In genomic region chr4:58985157-58985648, GRCm38 (mm10) we compare ENCODE assay signal across 8 mouse cellular contexts. TPM values are rescaled to one million over a fixed set of nuclear protein-coding genes. Genes with fewer than 3 reads are reported as not detected.
A peak's percentile ranks its signal among the peaks of the same experiment; 100 is the strongest.
DNase-seq lines count a peak whose midpoint lies in the region; ATAC-seq and TF ChIP-seq lines count a peak whose summit lies in the region.

No protein-coding gene starts in this region.

- no peak for TF ChIP-seq POLR2A in ES-Bruce4 (IDR thresholded peaks at IDR 0.05; ENCODE audit: insufficient read depth, low read length)

- H3K36me3 ChIP-seq in ES-Bruce4 (ENCODE audit: control insufficient read depth, insufficient read depth, low read length, poor library complexity, severe bottlenecking): peaks cover 5% of the 10 kb centered on the region; the same call in 1 of the 2 replicates
- 0 out of 2 replicates have a peak, but pooled peaks cover 12% of the 10 kb centered on the region for H3K36me3 ChIP-seq in embryonic facial prominence, embryonic 14.5 days (ENCODE audit: control insufficient read depth, insufficient read depth, low read length)
- H3K36me3 ChIP-seq in lung, postnatal 0 days (ENCODE audit: insufficient read depth, low read length): no peaks in the 10 kb centered on the region

- peaks cover 1% of the 10 kb centered on the region for H3K4me1 ChIP-seq in ES-Bruce4 (ENCODE audit: control insufficient read depth, insufficient read depth, low read length)
- no peaks in the 10 kb centered on the region for H3K4me1 ChIP-seq in embryonic facial prominence, embryonic 14.5 days (ENCODE audit: control insufficient read depth, insufficient read depth, low read length)
- no peaks in the 10 kb centered on the region for H3K4me1 ChIP-seq in lung, postnatal 0 days (ENCODE audit: insufficient read depth, low read depth, low read length)

- no peak overlapping the region for H3K4me2 ChIP-seq in embryonic facial prominence, embryonic 14.5 days (ENCODE audit: low read depth, low read length)
- H3K4me2 ChIP-seq in lung, postnatal 0 days (replicated peaks; ENCODE audit: low read depth, low read length): peak overlapping the region; percentile 6; the same call in 1 of the 2 replicates

- H3K27me3 ChIP-seq in ES-Bruce4 (ENCODE audit: control insufficient read depth, insufficient read depth, low read length, poor library complexity, severe bottlenecking): no peaks in the 10 kb centered on the region
- no peaks in the 10 kb centered on the region for H3K27me3 ChIP-seq in embryonic facial prominence, embryonic 14.5 days (replicated peaks; ENCODE audit: control insufficient read depth, insufficient read depth, low read length)
- no peaks in the 10 kb centered on the region for H3K27me3 ChIP-seq in lung, postnatal 0 days (replicated peaks; ENCODE audit: insufficient read depth, low read length)

- no peaks in the 10 kb centered on the region for H3K9me3 ChIP-seq in ES-Bruce4 (replicated peaks; ENCODE audit: control insufficient read depth, insufficient read depth, low read length, poor library complexity, severe bottlenecking)
- no peaks in the 10 kb centered on the region for H3K9me3 ChIP-seq in embryonic facial prominence, embryonic 14.5 days (ENCODE audit: control insufficient read depth, low read length)
- no peaks in the 10 kb centered on the region for H3K9me3 ChIP-seq in lung, postnatal 0 days (ENCODE audit: low read length)

- no peak for TF ChIP-seq EP300 in ES-Bruce4 (IDR thresholded peaks at IDR 0.05; ENCODE audit: insufficient read depth, low read depth, low read length)
- peak; percentile 25; the same call in 1 of the 2 replicates for TF ChIP-seq EP300 in lung, postnatal 0 days (IDR thresholded peaks at IDR 0.05)

- no peak overlapping the region for H3K4me3 ChIP-seq in ES-Bruce4 (ENCODE audit: low read depth, low read length)
- H3K4me3 ChIP-seq in embryonic facial prominence, embryonic 14.5 days (ENCODE audit: low read depth, low read length): no peak overlapping the region
- no peak overlapping the region for H3K4me3 ChIP-seq in lung, postnatal 0 days (ENCODE audit: low read depth, low read length)

- no peak overlapping the region for H3K27ac ChIP-seq in ES-Bruce4 (ENCODE audit: insufficient read depth, low read length)
- H3K27ac ChIP-seq in embryonic facial prominence, embryonic 14.5 days (replicated peaks; ENCODE audit: low read depth, low read length): no peak overlapping the region
- no peak overlapping the region for H3K27ac ChIP-seq in lung, postnatal 0 days (ENCODE audit: low read length)

- intact Hi-C loops in heart, postnatal 14 days (cut with DNase I): loop anchor here (1.0 to 10.0 kb wide), 3 partner anchors 14 to 350 kb away; no protein-coding TSS in a partner anchor

- peak; percentile 83 for DNase-seq in adrenal gland, postnatal 25 days
- peak; percentile 59 for DNase-seq in embryonic facial prominence, embryonic 14.5 days (ENCODE audit: low spot score)
- peak; percentile 77 to 83 for DNase-seq in heart, postnatal 14 days
- DNase-seq in layer of hippocampus, adult 9-10 months (ENCODE audit: low spot score): peak; percentile 55
- DNase-seq in lung, postnatal 0 days (ENCODE audit: low spot score): peak; percentile 86
- DNase-seq in right cerebral cortex, adult 18-20 months: peak; percentile 69
- DNase-seq in urinary bladder, adult 18-20 months (ENCODE audit: low spot score in 2 of 2): peak; percentile 73 to 74

- WGBS in embryonic facial prominence, embryonic 14.5 days: 23% methylated on average over 7 of the region's 7 CpGs
- 9% methylated on average over 7 of the region's 7 CpGs for WGBS in lung, postnatal 0 days

- peak; percentile 40 for TF ChIP-seq CTCF in ES-Bruce4 (IDR thresholded peaks at IDR 0.05; ENCODE audit: low read depth, low read length)
- peak; percentile 88 for TF ChIP-seq CTCF in lung, postnatal 0 days (IDR thresholded peaks at IDR 0.05)

- no peak overlapping the region for H3K9ac ChIP-seq in ES-Bruce4 (ENCODE audit: low read depth, poor library complexity, severe bottlenecking)
- no peak overlapping the region for H3K9ac ChIP-seq in embryonic facial prominence, embryonic 14.5 days (ENCODE audit: low read depth, low read length)
- no peak overlapping the region for H3K9ac ChIP-seq in lung, postnatal 0 days (replicated peaks; ENCODE audit: low read depth)

- 0 out of 2 replicates have a peak, but pooled peaks have one; percentile 38 for ATAC-seq in embryonic facial prominence, embryonic 14.5 days (ENCODE audit: low read depth)
- ATAC-seq in lung, postnatal 0 days: peak; percentile 86

RNA-seq across cellular contexts. Expression of gene Ptgr1, which starts 1.7 kb away (rescaled TPM):
- 17.9 and 19.8 TPM in 2 replicates for polyA plus RNA-seq in ES-Bruce4 (2011; ENCODE audit: insufficient read depth, insufficient read length, low read depth, missing spikeins)
- total RNA-seq in adrenal gland, postnatal 25 days (2021): 16.9 and 25.6 TPM in 2 replicates
- 23.8 and 28.9 TPM in 2 replicates for polyA plus RNA-seq in embryonic facial prominence, embryonic 14.5 days (2014; fragmentation: Nextera tagmentation; extraction: Ambion mirVana)
- total RNA-seq in heart, postnatal 14 days (2021): 1 to 10 TPM; 4.9 to 5.0 TPM
- 21.6 and 23.5 TPM in 2 replicates for polyA plus RNA-seq in lung, postnatal 0 days (2015; fragmentation: Nextera tagmentation; extraction: Ambion mirVana)

RNA-seq across cellular contexts. Expression of gene Dnajc25, which starts 9.7 kb away (rescaled TPM):
- 6.1 TPM in 2 replicates for polyA plus RNA-seq in ES-Bruce4 (2011; ENCODE audit: insufficient read depth, insufficient read length, low read depth, missing spikeins)
- 15.6 and 16.1 TPM in 2 replicates for total RNA-seq in adrenal gland, postnatal 25 days (2021)
- 19.3 and 20.0 TPM in 2 replicates for polyA plus RNA-seq in embryonic facial prominence, embryonic 14.5 days (2014; fragmentation: Nextera tagmentation; extraction: Ambion mirVana)
- total RNA-seq in heart, postnatal 14 days (2021): 10 to 100 TPM; 16.2 to 16.5 TPM
- polyA plus RNA-seq in lung, postnatal 0 days (2015; fragmentation: Nextera tagmentation; extraction: Ambion mirVana): 14.1 and 16.6 TPM in 2 replicates

RNA-seq across cellular contexts. Expression of gene Gm20503, which starts 17.8 kb away (rescaled TPM):
- polyA plus RNA-seq in ES-Bruce4 (2011; ENCODE audit: insufficient read depth, insufficient read length, low read depth, missing spikeins): not detected in 2 replicates
- total RNA-seq in adrenal gland, postnatal 25 days (2021): 3.6 and 4.5 TPM in 2 replicates
- polyA plus RNA-seq in embryonic facial prominence, embryonic 14.5 days (2014; fragmentation: Nextera tagmentation; extraction: Ambion mirVana): 16.3 and 17.0 TPM in 2 replicates
- 1 to 10 TPM; 2.5 to 5.5 TPM for total RNA-seq in heart, postnatal 14 days (2021)
- polyA plus RNA-seq in lung, postnatal 0 days (2015; fragmentation: Nextera tagmentation; extraction: Ambion mirVana): 18.9 and 23.2 TPM in 2 replicates

RNA-seq across cellular contexts. Expression of gene Zkscan16, which starts 41.8 kb away (rescaled TPM):
- 0.49 and 1.2 TPM in 2 replicates for polyA plus RNA-seq in ES-Bruce4 (2011; ENCODE audit: insufficient read depth, insufficient read length, low read depth, missing spikeins)
- 1.4 and 5.2 TPM in 2 replicates for total RNA-seq in adrenal gland, postnatal 25 days (2021)
- polyA plus RNA-seq in embryonic facial prominence, embryonic 14.5 days (2014; fragmentation: Nextera tagmentation; extraction: Ambion mirVana): 0.75 and 0.90 TPM in 2 replicates
- total RNA-seq in heart, postnatal 14 days (2021): not detected
- polyA plus RNA-seq in lung, postnatal 0 days (2015; fragmentation: Nextera tagmentation; extraction: Ambion mirVana): not detected in 2 replicates

RNA-seq across cellular contexts. Expression of gene Gng10, which starts 49.7 kb away (rescaled TPM):
- polyA plus RNA-seq in ES-Bruce4 (2011; ENCODE audit: insufficient read depth, insufficient read length, low read depth, missing spikeins): 18.3 and 18.4 TPM in 2 replicates
- 25.4 and 26.8 TPM in 2 replicates for total RNA-seq in adrenal gland, postnatal 25 days (2021)
- 137 and 144 TPM in 2 replicates for polyA plus RNA-seq in embryonic facial prominence, embryonic 14.5 days (2014; fragmentation: Nextera tagmentation; extraction: Ambion mirVana)
- 10 to 100 TPM; 20.0 to 26.6 TPM for total RNA-seq in heart, postnatal 14 days (2021)
- 38.4 TPM in 2 replicates for polyA plus RNA-seq in lung, postnatal 0 days (2015; fragmentation: Nextera tagmentation; extraction: Ambion mirVana)

Comparison
In these comparisons a context has a peak if more than half of its experiments do, and no peak if none do; other contexts are left out.
1. RNA of gene Gm20503, which starts 17.8 kb away (polyA plus RNA-seq): 18.9 to 23.2 TPM in lung, postnatal 0 days and 16.3 to 17.0 TPM in embryonic facial prominence, embryonic 14.5 days; not detected in ES-Bruce4; every median in the first group is over 10 times any median in the second.
2. Peak in every context shown above with its lines, with median percentiles within 50 percentile points of each other: DNase-seq.